Mouse (Mus musculus): Measurements from ENCODE around the gene Vmn1r168.
"Not testable (repeated sequence)": the region's sequence is repeated elsewhere in the genome, so short reads cannot be mapped to it uniquely, and the experiment has no call there.

Gene Vmn1r168

GRCm38 (mm10) chr7:23539432-23539831, at the start of gene Vmn1r168:
Gene Vmn1r168 (plus strand): TSS chr7:23539732.
- in situ Hi-C loops (cut with MseI, MboI) = not testable (repeated sequence)

- in situ Hi-C loops (cut with MseI, MboI) = loop anchor here in 1 of 2 experiments (25.0 kb wide), 1 partner anchor 145 kb away; no protein-coding TSS in a partner anchor
These were observed 32.4 kb upstream of the Vmn1r168 start, which contains the start of gene Vmn1r167 for GRCm38 (mm10) chr7:23507106-23507505. Gene Vmn1r167 (minus strand): TSS chr7:23507206.

- in situ Hi-C loops (cut with MseI, MboI) = not testable (repeated sequence)
These were observed 35.7 kb downstream of the Vmn1r168 start, which contains the start of gene Vmn1r169 for GRCm38 (mm10) chr7:23575226-23575625. Gene Vmn1r169 (plus strand): TSS chr7:23575526.

All from mouse trophoblast stem cell (cell line).